Mouse (Mus musculus) kidney, adult 2 months (tissue): ENCODE measurements around the gene Otog. TPM values are rescaled to one million over a fixed set of nuclear protein-coding genes. Genes with fewer than 3 reads are reported as not detected.

Experiments used
- DNase-seq: peaks from one replicate; pipeline ENCODE4 v3.0.0; 2021
- H3K27ac ChIP-seq: fragments of 200-500 bp; 2 replicates; pipeline ENCODE4 v1.5.1; 2012; ENCODE audit warnings: low read depth, low read length, control low read depth, inconsistent platforms; ENCODE audit not compliant: insufficient read depth
- H3K27me3 ChIP-seq: fragments of 200-500 bp; replicated peaks from 2 replicates; pipeline ENCODE4 v1.6.1; 2012; ENCODE audit warnings: mild to moderate bottlenecking, moderate library complexity, low read length, inconsistent platforms; ENCODE audit not compliant: control insufficient read depth, insufficient read depth
- H3K36me3 ChIP-seq: fragments of 200-500 bp; 2 replicates; pipeline ENCODE4 v1.6.1; 2012; ENCODE audit warnings: mild to moderate bottlenecking, moderate library complexity, low read length, inconsistent platforms; ENCODE audit not compliant: control insufficient read depth, insufficient read depth
- H3K4me1 ChIP-seq: fragments of 200-500 bp; 2 replicates; pipeline ENCODE4 v1.6.1; 2011; ENCODE audit warnings: low read length; ENCODE audit not compliant: control insufficient read depth, insufficient read depth
- H3K4me3 ChIP-seq: fragments of 200-500 bp; 2 replicates; pipeline ENCODE4 v1.5.1; 2011; ENCODE audit warnings: mild to moderate bottlenecking, low read depth, low read length, control low read depth; ENCODE audit not compliant: insufficient read depth
- CTCF ChIP-seq: fragments of 200-500 bp; conservative IDR thresholded peaks from 2 replicates; pipeline ENCODE4 v1.5.1; 2011; ENCODE audit warnings: low read depth, mild to moderate bottlenecking, control low read depth, low read length, moderate library complexity, mixed read lengths; ENCODE audit not compliant: insufficient read depth, insufficient read length
- POLR2A ChIP-seq: fragments of 200-500 bp; IDR thresholded peaks from one replicate; pipeline ENCODE4 v1.6.1; 2011; ENCODE audit warnings: low read depth, low read length, control low read depth
- WGBS: fragments of 180-500 bp; shearing (Covaris S2); methylation state at CpG from one replicate; pipeline ENCODE4 v1.1.7; 2018; 5-methylcytosine and 5-hydroxymethylcytosine counted together
- polyA plus RNA-seq: library from polyadenylated mRNA; depleted of rRNA; stranded (reverse); fragments of >200 nt; gene quantifications from 2 replicates; pipeline ENCODE4 v1.2.3, GENCODE M21; 2012

Otog gene
- polyA plus RNA-seq, 1 experiment = 0.06 TPM

DNA sequence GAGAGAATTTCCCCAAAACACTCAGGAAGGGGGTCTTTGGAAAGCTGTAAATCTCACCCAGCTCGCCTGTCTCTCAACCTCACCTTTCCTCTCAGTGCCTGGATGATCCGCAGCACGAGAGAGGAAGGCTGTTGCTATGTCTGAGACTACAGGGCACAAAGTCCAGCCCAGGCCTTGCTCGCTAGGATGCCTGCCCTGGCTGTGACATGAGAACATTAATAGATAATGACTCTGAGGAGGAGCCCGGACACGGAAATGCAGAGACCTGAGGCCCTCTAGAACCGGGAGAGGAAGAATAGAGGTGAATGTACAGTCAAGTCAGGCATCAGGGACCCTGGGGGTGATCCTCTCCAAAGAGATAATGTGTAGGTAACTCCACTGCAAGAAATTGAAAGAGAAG, 3.6 kb upstream of the Otog start:
- Histone ChIP-seq H3K36me3 (no peaks in the 10 kb centered on the region; the same call in 1 of the 2 replicates), H3K4me1 (peaks cover 16% of the 10 kb centered on the region), H3K4me3 (peak overlapping the region; percentile 71), H3K27ac (peak overlapping the region; percentile 98), H3K27me3 (no peaks in the 10 kb centered on the region)
- peak; percentile 88 for DNase-seq
- TF ChIP-seq POLR2A = no peak
- no peak for TF ChIP-seq CTCF
- 37% methylated on average over 7 of the region's 7 CpGs for WGBS

DNA sequence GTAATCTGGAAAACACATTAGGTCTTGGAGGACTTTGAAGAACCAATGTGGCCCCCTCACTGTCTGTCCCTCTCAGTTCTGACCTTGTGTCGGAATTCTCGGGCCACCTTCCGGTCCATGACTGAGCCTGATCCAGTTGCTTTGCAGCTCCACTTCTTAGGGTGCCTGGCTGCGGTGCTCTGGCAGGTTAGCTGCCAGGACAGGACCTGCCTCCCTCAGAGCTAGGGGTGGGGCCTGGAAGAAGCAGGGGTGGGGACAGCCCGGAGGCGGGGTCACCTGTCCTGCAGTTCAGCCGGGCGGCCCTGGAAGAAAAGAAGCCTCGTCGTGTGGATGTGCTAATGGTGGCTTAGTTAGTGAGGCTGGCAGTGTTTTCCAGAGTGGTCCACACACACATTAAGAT, 2.4 kb upstream of the Otog start, which contains the start of gene Ush1c:
Gene Ush1c, minus strand, starts transcription at position 158 of the 400 bp plus-strand sequence.
- H3K36me3 ChIP-seq = no peaks in the 10 kb centered on the region; the same call in 1 of the 2 replicates
- 18% methylated on average over 10 of the region's 10 CpGs for WGBS
- peak; percentile 88 for DNase-seq
- H3K4me3 ChIP-seq = peak within 1 kb of the TSS; percentile 71
- TF ChIP-seq CTCF = no peak
- TF ChIP-seq POLR2A = peak; percentile 81
- peak within 1 kb of the TSS; percentile 98 for H3K27ac ChIP-seq
- no peaks in the 10 kb centered on the region for H3K27me3 ChIP-seq
- peaks cover 16% of the 10 kb centered on the region for H3K4me1 ChIP-seq

DNA sequence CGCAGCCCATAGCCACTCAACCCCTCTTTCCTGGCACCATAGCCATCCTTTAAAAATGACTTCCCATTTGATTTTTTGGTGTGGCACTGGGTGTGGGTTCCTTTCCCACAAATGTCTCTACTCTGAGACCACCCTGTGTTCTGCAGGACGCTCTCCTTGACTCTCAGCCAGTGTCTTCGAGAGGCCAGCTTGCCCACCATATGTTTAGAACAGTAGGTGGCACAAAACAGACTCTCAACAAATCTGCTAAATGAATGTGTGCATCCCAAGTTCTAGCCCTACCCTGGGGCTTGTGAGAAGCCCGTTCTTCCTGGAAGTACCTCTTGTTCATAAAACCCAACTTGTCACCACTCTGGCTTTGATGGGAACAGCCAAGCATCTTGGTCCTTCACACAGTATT, 696 bp upstream of the Otog start:
- no peaks in the 10 kb centered on the region for H3K36me3 ChIP-seq
- H3K27me3 ChIP-seq = no peaks in the 10 kb centered on the region
- no peak for DNase-seq
- 95% methylated on average over 4 of the region's 4 CpGs for WGBS
- peaks cover 16% of the 10 kb centered on the region for H3K4me1 ChIP-seq
- H3K27ac ChIP-seq = no peak overlapping the region
- no peak overlapping the region for H3K4me3 ChIP-seq
- TF ChIP-seq POLR2A (no peak), CTCF (no peak)

DNA sequence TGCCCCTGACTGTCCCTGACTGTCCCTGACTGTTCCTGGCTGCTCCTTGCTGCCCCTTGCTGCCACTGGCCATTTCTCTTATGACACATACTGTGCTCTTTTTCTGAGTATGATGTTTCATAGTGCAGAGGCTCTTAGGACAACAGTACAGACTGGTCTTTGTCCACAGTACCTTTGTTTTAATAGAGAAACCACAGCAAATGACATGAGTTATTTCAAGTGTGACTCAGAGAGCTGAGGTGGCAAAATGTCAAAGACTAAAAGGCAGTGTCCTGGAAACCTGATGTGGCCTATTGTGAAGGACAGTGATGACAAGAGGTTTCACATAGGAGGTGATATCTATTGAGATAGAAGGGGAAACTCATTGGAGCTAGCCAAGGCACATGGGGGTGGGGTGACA, 6.1 kb downstream of the Otog start:
- no peak overlapping the region for H3K27ac ChIP-seq
- H3K27me3 ChIP-seq = no peaks in the 10 kb centered on the region
- DNase-seq = no peak
- no peaks in the 10 kb centered on the region for H3K36me3 ChIP-seq
- H3K4me1 ChIP-seq = no peaks in the 10 kb centered on the region
- no peak overlapping the region for H3K4me3 ChIP-seq
- TF ChIP-seq CTCF (no peak), POLR2A (no peak)

DNA sequence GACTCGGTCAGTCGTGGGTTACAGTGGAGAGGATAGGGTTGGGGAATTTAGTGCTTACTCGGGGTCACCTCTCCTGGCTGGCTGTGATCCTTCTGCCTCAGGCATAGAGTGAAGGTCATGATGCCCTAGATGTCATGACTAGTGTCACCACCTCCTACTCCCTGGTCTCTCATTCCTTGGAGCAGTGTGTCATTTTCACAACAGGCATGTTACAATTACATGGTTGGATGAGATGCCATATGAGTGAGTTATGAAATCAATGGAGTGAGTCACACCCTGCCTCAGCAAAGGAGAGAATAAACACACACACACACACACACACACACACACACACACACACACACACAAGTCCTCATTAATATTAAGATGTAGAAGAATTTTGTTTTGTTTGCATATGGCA, 6.8 kb downstream of the Otog start:
- TF ChIP-seq CTCF = no peak
- TF ChIP-seq POLR2A = no peak
- no peaks in the 10 kb centered on the region for H3K4me1 ChIP-seq
- DNase-seq = no peak
- WGBS = 81% methylated on average over 3 of the region's 3 CpGs
- H3K4me3 ChIP-seq = no peak overlapping the region
- no peak overlapping the region for H3K27ac ChIP-seq
- no peaks in the 10 kb centered on the region for H3K36me3 ChIP-seq
- no peaks in the 10 kb centered on the region for H3K27me3 ChIP-seq

DNA sequence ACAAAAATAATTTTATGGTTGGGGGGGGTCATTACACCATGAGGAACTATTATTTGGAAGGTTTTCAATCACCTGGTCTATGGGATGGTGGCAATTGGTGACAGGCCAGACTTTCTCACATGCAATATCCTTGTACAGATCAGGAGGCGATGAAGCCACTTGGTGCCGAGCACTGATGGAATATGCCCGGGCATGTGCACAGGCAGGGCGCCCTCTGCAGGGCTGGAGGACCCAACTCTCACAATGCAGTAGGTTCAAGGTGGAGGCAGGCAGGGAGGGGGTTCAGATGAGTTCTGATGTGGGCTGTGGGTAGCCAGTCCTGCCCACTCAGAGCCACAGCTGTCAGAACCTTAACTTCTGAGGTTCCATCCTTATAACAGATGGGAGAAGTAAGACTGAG, 11.1 kb downstream of the Otog start:
- no peaks in the 10 kb centered on the region for H3K4me1 ChIP-seq
- 77% methylated on average over 4 of the region's 4 CpGs for WGBS
- H3K36me3 ChIP-seq = no peaks in the 10 kb centered on the region
- DNase-seq = no peak
- no peak; the same call in 1 of the 2 replicates for TF ChIP-seq CTCF
- no peak for TF ChIP-seq POLR2A
- no peak overlapping the region for H3K27ac ChIP-seq
- H3K27me3 ChIP-seq = no peaks in the 10 kb centered on the region
- no peak overlapping the region for H3K4me3 ChIP-seq

DNA sequence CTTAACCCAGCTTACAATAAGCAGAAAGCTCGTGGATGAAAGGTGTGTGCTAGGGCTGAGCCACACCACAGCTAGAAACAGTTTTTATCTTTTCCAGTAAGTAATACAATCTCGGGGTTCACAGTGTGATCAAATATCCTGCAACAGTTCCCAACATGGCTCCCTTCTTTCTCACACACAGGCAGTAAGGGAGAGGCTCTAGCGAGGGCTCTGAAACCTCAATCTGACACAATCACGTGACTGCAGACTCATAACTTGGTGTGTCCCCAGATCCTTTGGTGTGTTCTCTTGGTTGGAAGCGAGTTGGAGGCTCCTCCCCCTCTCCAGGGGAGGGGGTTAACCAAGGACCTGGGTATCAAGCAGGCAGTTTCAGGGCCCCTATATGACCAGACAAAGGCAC, 35.4 kb downstream of the Otog start:
- Histone ChIP-seq H3K36me3 (no peaks in the 10 kb centered on the region), H3K4me1 (no peaks in the 10 kb centered on the region), H3K4me3 (no peak overlapping the region), H3K27me3 (no peaks in the 10 kb centered on the region), H3K27ac (no peak overlapping the region)
- no peak for DNase-seq
- 59% methylated on average over 5 of the region's 5 CpGs for WGBS
- TF ChIP-seq CTCF = no peak
- TF ChIP-seq POLR2A = no peak

DNA sequence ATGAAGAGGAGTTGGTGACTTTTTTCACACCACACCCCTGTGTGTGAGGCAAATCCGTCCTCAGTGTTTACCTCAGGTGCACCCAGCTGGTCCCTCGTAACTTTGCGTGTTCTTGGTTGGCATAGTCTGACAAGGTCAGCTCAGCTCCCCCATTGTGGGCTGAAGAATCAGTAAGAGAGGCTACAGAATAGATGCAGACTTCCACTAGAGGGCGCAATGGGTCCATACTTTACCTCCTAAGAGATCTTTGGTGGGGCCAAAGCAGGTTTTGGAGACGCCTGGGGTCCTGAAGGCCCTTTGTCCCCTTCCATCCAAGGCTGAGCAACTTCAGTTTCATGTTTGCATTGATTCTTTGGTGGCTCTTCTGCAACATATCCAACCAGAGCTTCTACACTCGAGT, 39.2 kb downstream of the Otog start:
- H3K4me1 ChIP-seq = no peaks in the 10 kb centered on the region
- TF ChIP-seq POLR2A (no peak), CTCF (peak; percentile 53)
- peak; percentile 37 for DNase-seq
- H3K4me3 ChIP-seq = no peak overlapping the region
- 11% methylated on average over 6 of the region's 6 CpGs for WGBS
- H3K36me3 ChIP-seq = no peaks in the 10 kb centered on the region
- no peaks in the 10 kb centered on the region for H3K27me3 ChIP-seq
- H3K27ac ChIP-seq = no peak overlapping the region
